11 mouse cellular contexts compared by ENCODE assay signal in genomic region chr6:91159047-91159446, GRCm38 (mm10). TPM values are rescaled to one million over a fixed set of nuclear protein-coding genes. Genes with fewer than 3 reads are reported as not detected.
A peak's percentile ranks its signal among the peaks of the same experiment; 100 is the strongest.
DNase-seq lines count a peak whose midpoint lies in the region; ATAC-seq lines count a peak whose summit lies in the region.
"Had no signal": no experiment of that assay in that cellular context is flagged by ENCODE, and none has a peak within 500 bp of the region (broad histone marks: within the 10 kb centered on the region; RNA-seq: fewer than 3 reads in every experiment).

No protein-coding gene starts in this region.

- peak overlapping the region in 1 of 2 experiments; percentile 15; a peak in 2 of 4 replicates for H3K27ac ChIP-seq in heart, embryonic 14.5 days (replicated peaks in 1 of 2; ENCODE audit: control insufficient read depth in 1 of 2, insufficient read depth in 1 of 2, low read depth in 2 of 2, low read length in 2 of 2)
- no peak overlapping the region for H3K27ac ChIP-seq in embryonic facial prominence, embryonic 13.5 days
- H3K27ac ChIP-seq in hindbrain, embryonic 14.5 days = peak overlapping the region; percentile 11; the same call in 1 of the 2 replicates
- H3K27ac ChIP-seq in midbrain, embryonic 12.5 days (replicated peaks) = no peak overlapping the region

- 49% methylated on average over 9 of the region's 9 CpGs for WGBS in heart, embryonic 14.5 days
- WGBS in embryonic facial prominence, embryonic 13.5 days = 82% methylated on average over 9 of the region's 9 CpGs
- 82% methylated on average over 9 of the region's 9 CpGs for WGBS in hindbrain, embryonic 14.5 days
- WGBS in midbrain, embryonic 12.5 days = 86% methylated on average over 9 of the region's 9 CpGs

- H3K4me3 ChIP-seq in heart, embryonic 14.5 days (ENCODE audit: control insufficient read depth in 1 of 2, insufficient read depth in 1 of 2, low read depth in 1 of 2, low read length in 2 of 2) = no peak overlapping the region
- H3K4me3 ChIP-seq in embryonic facial prominence, embryonic 13.5 days = no peak overlapping the region
- no peak overlapping the region; the same call in 1 of the 2 replicates for H3K4me3 ChIP-seq in hindbrain, embryonic 14.5 days (replicated peaks; ENCODE audit: low read length)
- H3K4me3 ChIP-seq in midbrain, embryonic 12.5 days = no peak overlapping the region
- H3K4me3 ChIP-seq: embryonic facial prominence, embryonic 15.5 days had no signal

- H3K36me3 ChIP-seq in heart, embryonic 14.5 days (ENCODE audit: control insufficient read depth, insufficient read depth, low read length) = no peaks in the 10 kb centered on the region
- H3K36me3 ChIP-seq in embryonic facial prominence, embryonic 13.5 days = 0 out of 2 replicates have a peak, but pooled peaks cover 8% of the 10 kb centered on the region
- H3K36me3 ChIP-seq in hindbrain, embryonic 14.5 days (replicated peaks; ENCODE audit: control insufficient read depth, insufficient read depth) = 0 out of 2 replicates have a peak, but pooled peaks cover 4% of the 10 kb centered on the region
- 0 out of 2 replicates have a peak, but pooled peaks cover 3% of the 10 kb centered on the region for H3K36me3 ChIP-seq in midbrain, embryonic 12.5 days

- intact Hi-C loops in heart, postnatal 10 days (cut with DNase I) = no loop called here

- peaks cover 25 to 60% of the 10 kb centered on the region in 2 experiments for H3K4me1 ChIP-seq in heart, embryonic 14.5 days (ENCODE audit: control insufficient read depth in 2 of 2, insufficient read depth in 2 of 2, low read length in 2 of 2)
- H3K4me1 ChIP-seq in embryonic facial prominence, embryonic 13.5 days = peaks cover 64% of the 10 kb centered on the region
- H3K4me1 ChIP-seq in hindbrain, embryonic 14.5 days (replicated peaks; ENCODE audit: control insufficient read depth, insufficient read depth, low read length) = peaks cover 62% of the 10 kb centered on the region
- peaks cover 54% of the 10 kb centered on the region for H3K4me1 ChIP-seq in midbrain, embryonic 12.5 days

- H3K9ac ChIP-seq in heart, embryonic 14.5 days (ENCODE audit: low read length) = peak overlapping the region; percentile 52
- 0 out of 2 replicates have a peak overlapping the region, but pooled peaks have one; percentile 21 for H3K9ac ChIP-seq in embryonic facial prominence, embryonic 13.5 days
- peak overlapping the region; percentile 31; the same call in 1 of the 2 replicates for H3K9ac ChIP-seq in hindbrain, embryonic 14.5 days
- peak overlapping the region; percentile 17; the same call in 1 of the 2 replicates for H3K9ac ChIP-seq in midbrain, embryonic 12.5 days (replicated peaks)
- H3K9ac ChIP-seq: embryonic facial prominence, embryonic 15.5 days had no signal

- no peaks in the 10 kb centered on the region for H3K9me3 ChIP-seq in heart, embryonic 14.5 days (ENCODE audit: control insufficient read depth, low read length)
- no peaks in the 10 kb centered on the region for H3K9me3 ChIP-seq in embryonic facial prominence, embryonic 13.5 days
- H3K9me3 ChIP-seq in hindbrain, embryonic 14.5 days (ENCODE audit: control insufficient read depth, low read length) = no peaks in the 10 kb centered on the region
- H3K9me3 ChIP-seq in midbrain, embryonic 12.5 days = no peaks in the 10 kb centered on the region
- H3K9me3 ChIP-seq: embryonic facial prominence, embryonic 15.5 days had no signal

- ATAC-seq in heart, embryonic 14.5 days (ENCODE audit: insufficient number of reproducible peaks, insufficient read depth, low FRiP score, low read depth) = no peak
- no peak for ATAC-seq in embryonic facial prominence, embryonic 13.5 days (ENCODE audit: insufficient number of reproducible peaks, insufficient read depth, low FRiP score, low TSS enrichment, low read depth)
- no peak for ATAC-seq in hindbrain, embryonic 14.5 days (ENCODE audit: low FRiP score)
- no peak for ATAC-seq in midbrain, embryonic 12.5 days (ENCODE audit: low FRiP score, low read depth)

- H3K4me2 ChIP-seq in heart, embryonic 14.5 days (ENCODE audit: low read length) = peak overlapping the region; percentile 34
- peak overlapping the region; percentile 83 for H3K4me2 ChIP-seq in embryonic facial prominence, embryonic 13.5 days
- peak overlapping the region; percentile 95 for H3K4me2 ChIP-seq in hindbrain, embryonic 14.5 days (replicated peaks)
- H3K4me2 ChIP-seq in midbrain, embryonic 12.5 days (replicated peaks) = peak overlapping the region; percentile 13; the same call in 1 of the 2 replicates
- H3K4me2 ChIP-seq: embryonic facial prominence, embryonic 15.5 days had no signal

- DNase-seq in heart, postnatal 10 days = no peak
- DNase-seq in hindbrain, embryonic 14.5 days (ENCODE audit: low spot score) = no peak
- no peak for DNase-seq in left cerebral cortex, adult 8-10 months (ENCODE audit: low spot score in 2 of 2)
- no peak for DNase-seq in embryo, embryonic 10.5 days (ENCODE audit: low spot score)
- DNase-seq in adrenal gland, adult 18-20 months (ENCODE audit: low spot score in 2 of 2) = no peak
- DNase-seq: adrenal gland, adult 8-10 months; kidney, postnatal 14 days had no signal

- H3K27me3 ChIP-seq in heart, embryonic 14.5 days (ENCODE audit: control insufficient read depth, insufficient read depth, low read length) = peaks cover 6% of the 10 kb centered on the region
- no peaks in the 10 kb centered on the region for H3K27me3 ChIP-seq in embryonic facial prominence, embryonic 13.5 days
- H3K27me3 ChIP-seq in hindbrain, embryonic 14.5 days (ENCODE audit: control insufficient read depth, insufficient read depth, low read length) = no peaks in the 10 kb centered on the region
- no peaks in the 10 kb centered on the region for H3K27me3 ChIP-seq in midbrain, embryonic 12.5 days
- H3K27me3 ChIP-seq: embryonic facial prominence, embryonic 15.5 days had no signal

RNA-seq across cellular contexts. Expression of gene Hdac11, which starts 2.6 kb away (rescaled TPM):
- polyA plus RNA-seq in heart, embryonic 14.5 days (2014; fragmentation: Nextera tagmentation; extraction: Ambion mirVana) = 11.4 and 12.7 TPM in 2 replicates
- total RNA-seq in heart, postnatal 10 days (2021) = 10 to 100 TPM in 1 of 2 experiments, 1 to 10 TPM in 1; 9.4 to 12.6 TPM
- polyA plus RNA-seq in embryonic facial prominence, embryonic 13.5 days (2015; fragmentation: Nextera tagmentation; extraction: Ambion mirVana) = 12.8 and 15.6 TPM in 2 replicates
- polyA plus RNA-seq in hindbrain, embryonic 14.5 days (2014; fragmentation: Nextera tagmentation; extraction: Ambion mirVana) = 42.7 and 50.1 TPM in 2 replicates
- 16.4 and 17.2 TPM in 2 replicates for polyA plus RNA-seq in midbrain, embryonic 12.5 days (2016; fragmentation: Nextera tagmentation; extraction: Ambion mirVana)
- 100 to 1,000 TPM; 185 to 200 (median 195) TPM for total RNA-seq in left cerebral cortex, adult 8-10 months (2022)
- 10 to 100 TPM in 1 of 2 experiments, 1 to 10 TPM in 1; 7.1 to 10.9 TPM for total RNA-seq in adrenal gland, adult 18-20 months (2021)

RNA-seq across cellular contexts. Expression of gene Nup210, which starts 42.4 kb away (rescaled TPM):
- 6.3 and 7.1 TPM in 2 replicates for polyA plus RNA-seq in heart, embryonic 14.5 days (2014; fragmentation: Nextera tagmentation; extraction: Ambion mirVana)
- 10 to 100 TPM in 1 of 2 experiments, 1 to 10 TPM in 1; 9.4 to 11.1 TPM for total RNA-seq in heart, postnatal 10 days (2021)
- 5.9 and 6.9 TPM in 2 replicates for polyA plus RNA-seq in embryonic facial prominence, embryonic 13.5 days (2015; fragmentation: Nextera tagmentation; extraction: Ambion mirVana)
- 23.3 TPM in 2 replicates for polyA plus RNA-seq in hindbrain, embryonic 14.5 days (2014; fragmentation: Nextera tagmentation; extraction: Ambion mirVana)
- polyA plus RNA-seq in midbrain, embryonic 12.5 days (2016; fragmentation: Nextera tagmentation; extraction: Ambion mirVana) = 23.4 and 25.8 TPM in 2 replicates
- total RNA-seq in left cerebral cortex, adult 8-10 months (2022) = 10 to 100 TPM; 24.6 to 28.2 (median 26.7) TPM
- total RNA-seq in adrenal gland, adult 18-20 months (2021) = 1 to 10 TPM; 3.9 to 4.6 TPM

RNA-seq across cellular contexts. Expression of gene Fbln2, which starts 53.2 kb away (rescaled TPM):
- polyA plus RNA-seq in heart, embryonic 14.5 days (2014; fragmentation: Nextera tagmentation; extraction: Ambion mirVana) = 127 and 144 TPM in 2 replicates
- 100 to 1,000 TPM; 143 to 154 TPM for total RNA-seq in heart, postnatal 10 days (2021)
- 298 and 344 TPM in 2 replicates for polyA plus RNA-seq in embryonic facial prominence, embryonic 13.5 days (2015; fragmentation: Nextera tagmentation; extraction: Ambion mirVana)
- 26.2 and 27.2 TPM in 2 replicates for polyA plus RNA-seq in hindbrain, embryonic 14.5 days (2014; fragmentation: Nextera tagmentation; extraction: Ambion mirVana)
- 41.7 and 66.6 TPM in 2 replicates for polyA plus RNA-seq in midbrain, embryonic 12.5 days (2016; fragmentation: Nextera tagmentation; extraction: Ambion mirVana)
- total RNA-seq in left cerebral cortex, adult 8-10 months (2022) = 1 to 10 TPM; 6.8 to 8.3 (median 7.3) TPM
- total RNA-seq in adrenal gland, adult 18-20 months (2021) = 10 to 100 TPM in 1 of 2 experiments, 1 to 10 TPM in 1; 9.1 to 25.1 TPM

Comparison
In these comparisons a context has a peak if more than half of its experiments do, and no peak if none do; other contexts are left out.
1. H3K4me2 ChIP-seq: peak in every context shown above with its lines; median percentile 95 in hindbrain, embryonic 14.5 days; 83 in embryonic facial prominence, embryonic 13.5 days; 34 in heart, embryonic 14.5 days; 13 in midbrain, embryonic 12.5 days.